In the genomic region with DNA sequence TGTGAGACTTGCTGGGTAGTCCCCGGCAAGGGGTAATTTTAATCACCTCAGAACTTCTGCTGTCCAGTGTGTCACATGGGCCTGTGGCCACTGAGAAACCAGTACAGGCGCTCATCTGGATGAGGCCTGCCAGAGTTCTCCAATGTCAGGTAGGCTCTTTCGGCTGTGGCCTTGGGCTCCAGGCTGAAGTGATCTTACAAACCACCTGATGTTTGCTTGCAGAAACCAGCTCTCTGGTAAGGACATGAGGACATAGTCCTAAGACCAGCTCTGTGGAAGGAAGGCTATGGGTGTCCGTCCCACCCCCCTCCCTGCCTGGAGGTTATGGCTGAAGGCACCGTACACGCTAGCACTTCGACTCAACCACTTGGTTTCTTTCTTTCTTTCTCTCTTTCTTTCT, we compare ENCODE assay signal across 29 mouse cellular contexts. TPM values are rescaled to one million over a fixed set of nuclear protein-coding genes. Genes with fewer than 3 reads are reported as not detected.
A peak's percentile ranks its signal among the peaks of the same experiment; 100 is the strongest.
DNase-seq lines count a peak whose midpoint lies in the region; ATAC-seq and TF ChIP-seq lines count a peak whose summit lies in the region.
"Had no signal": no experiment of that assay in that cellular context is flagged by ENCODE, and none has a peak within 500 bp of the region (broad histone marks: within the 10 kb centered on the region; RNA-seq: fewer than 3 reads in every experiment).

No protein-coding gene starts in this region.

- TF ChIP-seq CTCF in lung, embryonic 14.5 days (IDR thresholded peaks at IDR 0.05; ENCODE audit: low read depth), result no peak
- no peak for TF ChIP-seq CTCF in lung, adult 2 months (IDR thresholded peaks at IDR 0.05; ENCODE audit: insufficient read depth, low read length)

- DNase-seq in lung, embryonic 14.5 days, result peak; percentile 27
- no peak for DNase-seq in lung, adult 2 months
- DNase-seq in lung, postnatal 10 days, result peak; percentile 25
- DNase-seq in heart, adult 11 months, result no peak
- DNase-seq: adrenal gland, postnatal 10 days; adrenal gland, postnatal 36 days; B cell, adult 2 months; cerebellum, adult 18-20 months; cerebellum, adult 9-10 months; cerebellum, postnatal 14 days; gastrocnemius, postnatal 10 days; heart, adult 18-20 months; heart, postnatal 10 days; heart, postnatal 36 days had no signal

- WGBS in lung, embryonic 14.5 days, result 59% methylated on average over 7 of the region's 7 CpGs
- WGBS in lung, adult 2 months, result 75% methylated on average over 7 of the region's 7 CpGs
- 54% methylated on average over 7 of the region's 7 CpGs for WGBS in lung, embryonic 16.5 days
- WGBS in midbrain, embryonic 16.5 days, result 92% methylated on average over 7 of the region's 7 CpGs

- H3K4me2 ChIP-seq in lung, embryonic 14.5 days, result no peak overlapping the region
- no peak overlapping the region for H3K4me2 ChIP-seq in lung, embryonic 16.5 days (ENCODE audit: low read depth, low read length)
- no peak overlapping the region for H3K4me2 ChIP-seq in midbrain, embryonic 16.5 days (ENCODE audit: low read length)
- H3K4me2 ChIP-seq: forebrain, embryonic 13.5 days; heart, embryonic 12.5 days; hindbrain, embryonic 13.5 days had no signal

- no peak for TF ChIP-seq POLR2A in lung, adult 2 months (IDR thresholded peaks at IDR 0.05; ENCODE audit: borderline replicate concordance, extremely low read depth, low read depth, low read length)

- peak overlapping the region; percentile 37; the same call in 1 of the 2 replicates for H3K27ac ChIP-seq in lung, embryonic 14.5 days (ENCODE audit: low read depth)
- peak overlapping the region; percentile 74 for H3K27ac ChIP-seq in lung, embryonic 16.5 days (ENCODE audit: low read length)
- H3K27ac ChIP-seq in midbrain, embryonic 16.5 days (ENCODE audit: low read length), result no peak overlapping the region
- H3K27ac ChIP-seq: forebrain, embryonic 10.5 days; forebrain, embryonic 13.5 days; heart, embryonic 15.5 days; hindbrain, embryonic 10.5 days; hindbrain, embryonic 13.5 days; hindbrain, postnatal 0 days had no signal

- 0 out of 2 replicates have a peak, but pooled peaks have one; percentile 42 for ATAC-seq in lung, embryonic 14.5 days (ENCODE audit: insufficient read depth)
- ATAC-seq in lung, embryonic 16.5 days (ENCODE audit: low read depth), result peak; percentile 60
- no peak for ATAC-seq in midbrain, embryonic 16.5 days
- ATAC-seq: forebrain, embryonic 13.5 days; forebrain, embryonic 16.5 days; hindbrain, postnatal 0 days had no signal

- H3K9me3 ChIP-seq in lung, embryonic 14.5 days (ENCODE audit: low read depth, low read length), result no peaks in the 10 kb centered on the region
- H3K9me3 ChIP-seq in lung, embryonic 16.5 days (ENCODE audit: control insufficient read depth, low read length), result no peaks in the 10 kb centered on the region
- H3K9me3 ChIP-seq in midbrain, embryonic 16.5 days (replicated peaks; ENCODE audit: control insufficient read depth, low read length, poor library complexity, severe bottlenecking), result no peaks in the 10 kb centered on the region
- H3K9me3 ChIP-seq: forebrain, embryonic 10.5 days; forebrain, embryonic 13.5 days; G1E; heart, embryonic 12.5 days; heart, embryonic 15.5 days; hindbrain, embryonic 10.5 days; hindbrain, embryonic 13.5 days had no signal

- H3K9ac ChIP-seq in lung, embryonic 14.5 days, result no peak overlapping the region
- H3K9ac ChIP-seq in lung, embryonic 16.5 days (ENCODE audit: low read length), result no peak overlapping the region
- no peak overlapping the region for H3K9ac ChIP-seq in midbrain, embryonic 16.5 days (ENCODE audit: low read depth, low read length)
- H3K9ac ChIP-seq: forebrain, embryonic 13.5 days; heart, embryonic 12.5 days; heart, embryonic 15.5 days; hindbrain, embryonic 13.5 days had no signal

- H3K4me1 ChIP-seq in lung, embryonic 14.5 days (ENCODE audit: insufficient read depth), result peaks cover 22% of the 10 kb centered on the region
- H3K4me1 ChIP-seq in lung, adult 2 months (ENCODE audit: control insufficient read depth, insufficient read depth, low read length), result 0 out of 2 replicates have a peak, but pooled peaks cover 3% of the 10 kb centered on the region
- peaks cover 23% of the 10 kb centered on the region for H3K4me1 ChIP-seq in lung, embryonic 16.5 days (replicated peaks; ENCODE audit: control insufficient read depth, insufficient read depth, low read length)
- no peaks in the 10 kb centered on the region for H3K4me1 ChIP-seq in midbrain, embryonic 16.5 days (ENCODE audit: control insufficient read depth, insufficient read depth, low read length)
- H3K4me1 ChIP-seq: forebrain, embryonic 10.5 days; forebrain, embryonic 13.5 days; hindbrain, embryonic 10.5 days; hindbrain, embryonic 13.5 days had no signal

- H3K4me3 ChIP-seq in lung, embryonic 14.5 days (ENCODE audit: low read depth, low read length), result no peak overlapping the region
- no peak overlapping the region for H3K4me3 ChIP-seq in lung, adult 2 months (replicated peaks; ENCODE audit: extremely low read depth, low read depth, low read length)
- H3K4me3 ChIP-seq in lung, embryonic 16.5 days (ENCODE audit: low read length), result no peak overlapping the region
- H3K4me3 ChIP-seq in midbrain, embryonic 16.5 days (ENCODE audit: low read depth, low read length), result no peak overlapping the region
- H3K4me3 ChIP-seq: forebrain, embryonic 10.5 days; forebrain, embryonic 13.5 days; heart, embryonic 12.5 days; heart, embryonic 15.5 days; hindbrain, embryonic 10.5 days; hindbrain, embryonic 13.5 days had no signal

- H3K27me3 ChIP-seq in lung, embryonic 14.5 days (ENCODE audit: insufficient read depth, low read length), result no peaks in the 10 kb centered on the region
- H3K27me3 ChIP-seq in lung, embryonic 16.5 days (ENCODE audit: control insufficient read depth, insufficient read depth, low read depth, low read length), result no peaks in the 10 kb centered on the region
- H3K27me3 ChIP-seq in midbrain, embryonic 16.5 days (ENCODE audit: control insufficient read depth, insufficient read depth, low read depth, low read length), result no peaks in the 10 kb centered on the region
- H3K27me3 ChIP-seq: CH12.LX; forebrain, embryonic 13.5 days; heart, embryonic 12.5 days; heart, embryonic 15.5 days; Patski had no signal

- H3K36me3 ChIP-seq in lung, embryonic 14.5 days (ENCODE audit: insufficient read depth), result no peaks in the 10 kb centered on the region
- H3K36me3 ChIP-seq in lung, embryonic 16.5 days (ENCODE audit: control insufficient read depth, insufficient read depth, low read length), result no peaks in the 10 kb centered on the region
- no peaks in the 10 kb centered on the region for H3K36me3 ChIP-seq in midbrain, embryonic 16.5 days (ENCODE audit: control insufficient read depth, insufficient read depth, low read length)
- H3K36me3 ChIP-seq: forebrain, embryonic 10.5 days; G1E; heart, embryonic 12.5 days; heart, embryonic 15.5 days; hindbrain, embryonic 10.5 days; hindbrain, embryonic 13.5 days had no signal

RNA-seq across cellular contexts. Expression of a gene that starts 26.8 kb away (rescaled TPM):
- 10.9 and 11.4 TPM in 2 replicates for polyA plus RNA-seq in lung, embryonic 14.5 days (2014; fragmentation: Nextera tagmentation; extraction: Ambion mirVana)
- polyA plus RNA-seq in lung, adult 2 months (2012; rRNA removed), result 15.2 and 16.3 TPM in 2 replicates
- polyA plus RNA-seq in lung, embryonic 16.5 days (2015; fragmentation: Nextera tagmentation; extraction: Ambion mirVana), result 9.1 and 11.7 TPM in 2 replicates
- 0.13 TPM in 1 of 2 replicates, not detected in the other for polyA plus RNA-seq in midbrain, embryonic 16.5 days (2015; fragmentation: Nextera tagmentation; extraction: Ambion mirVana)
- polyA plus RNA-seq: embryonic facial prominence, embryonic 11.5 days; embryonic facial prominence, embryonic 14.5 days; forebrain, embryonic 10.5 days; forebrain, embryonic 13.5 days; G1E; hindbrain, embryonic 10.5 days had no signal

Comparison
In these comparisons a context has a peak if more than half of its experiments do, and no peak if none do; other contexts are left out.
1. DNase-seq: peak in lung, embryonic 14.5 days (single experiment) and lung, postnatal 10 days (single experiment); none in lung, adult 2 months (single experiment) and heart, adult 11 months (single experiment).